Mouse (Mus musculus): ENCODE measurements around the gene Iyd. TPM values are rescaled to one million over a fixed set of nuclear protein-coding genes. Genes with fewer than 3 reads are reported as not detected.
"Not testable (repeated sequence)": the region's sequence is repeated elsewhere in the genome, so short reads cannot be mapped to it uniquely, and the experiment has no call there.

The Iyd gene
- polyA plus RNA-seq (2014; fragmentation: Nextera tagmentation; extraction: Ambion mirVana): 0.67 and 0.85 TPM in 2 replicates

GRCm38 (mm10) chr10:3540003-3540827, at the start of gene Iyd:
Iyd (plus strand) TSS chr10:3540240.
- no peak for ATAC-seq (ENCODE audit: insufficient read depth)
- DNase-seq: peak; percentile 39
- Histone ChIP-seq H3K4me3 (ENCODE audit: low read depth, low read length) (no peak within 1 kb of the TSS), H3K9ac (no peak within 1 kb of the TSS), H3K27ac (ENCODE audit: low read depth) (no peak within 1 kb of the TSS), H3K36me3 (ENCODE audit: insufficient read depth) (no peaks in the 10 kb centered on the region), H3K27me3 (ENCODE audit: insufficient read depth, low read length) (no peaks in the 10 kb centered on the region), H3K4me1 (ENCODE audit: insufficient read depth) (no peaks in the 10 kb centered on the region), H3K4me2 (no peak within 1 kb of the TSS), H3K9me3 (ENCODE audit: low read depth, low read length) (no peaks in the 10 kb centered on the region)
- no peak for TF ChIP-seq CTCF (IDR thresholded peaks at IDR 0.05; ENCODE audit: low read depth)
- 64% methylated on average over 16 of the region's 16 CpGs for WGBS

- no peaks in the 10 kb centered on the region for H3K4me1 ChIP-seq (ENCODE audit: insufficient read depth)
- H3K36me3 ChIP-seq (ENCODE audit: insufficient read depth): no peaks in the 10 kb centered on the region
- no peaks in the 10 kb centered on the region for H3K27me3 ChIP-seq (ENCODE audit: insufficient read depth, low read length)
- H3K9me3 ChIP-seq (ENCODE audit: low read depth, low read length): peaks cover 4% of the 10 kb centered on the region; the same call in 1 of the 2 replicates
- TF ChIP-seq CTCF (IDR thresholded peaks at IDR 0.05; ENCODE audit: low read depth): no peak
- no peak for DNase-seq
- H3K4me2 ChIP-seq: no peak overlapping the region
- 60% methylated on average over 2 of the region's 2 CpGs for WGBS
- H3K4me3 ChIP-seq (ENCODE audit: low read depth, low read length): no peak overlapping the region
- no peak for ATAC-seq (ENCODE audit: insufficient read depth)
- no peak overlapping the region for H3K9ac ChIP-seq
- H3K27ac ChIP-seq (ENCODE audit: low read depth): no peak overlapping the region
Measured at GRCm38 (mm10) chr10:3496791-3497190, 43.2 kb upstream of the Iyd start.

- H3K4me1 ChIP-seq (ENCODE audit: insufficient read depth); H3K4me3 ChIP-seq (ENCODE audit: low read depth, low read length); H3K27me3 ChIP-seq (ENCODE audit: insufficient read depth, low read length); H3K27ac ChIP-seq (ENCODE audit: low read depth); DNase-seq; H3K9ac ChIP-seq; H3K36me3 ChIP-seq (ENCODE audit: insufficient read depth); H3K4me2 ChIP-seq; H3K9me3 ChIP-seq (ENCODE audit: low read depth, low read length); ATAC-seq (ENCODE audit: insufficient read depth): not testable (repeated sequence)
- 78% methylated on average over 6 of the region's 6 CpGs for WGBS
Measured at GRCm38 (mm10) chr10:3500846-3501245, 39.2 kb upstream of the Iyd start.

GRCm38 (mm10) chr10:3507484-3508221, 32.4 kb upstream of the Iyd start:
- WGBS: 23% methylated on average over 8 of the region's 8 CpGs
- ATAC-seq (ENCODE audit: insufficient read depth) (peak; percentile 92), DNase-seq (peak; percentile 98)
- Histone ChIP-seq H3K36me3 (ENCODE audit: insufficient read depth) (no peaks in the 10 kb centered on the region), H3K27ac (ENCODE audit: low read depth) (peak overlapping the region; percentile 59), H3K27me3 (ENCODE audit: insufficient read depth, low read length) (no peaks in the 10 kb centered on the region), H3K9ac (no peak overlapping the region), H3K9me3 (ENCODE audit: low read depth, low read length) (no peaks in the 10 kb centered on the region), H3K4me2 (no peak overlapping the region), H3K4me3 (ENCODE audit: low read depth, low read length) (no peak overlapping the region), H3K4me1 (ENCODE audit: insufficient read depth) (peaks cover 7% of the 10 kb centered on the region; the same call in 1 of the 2 replicates)
- no peak for TF ChIP-seq CTCF (IDR thresholded peaks at IDR 0.05; ENCODE audit: low read depth)

- Histone ChIP-seq H3K9me3 (ENCODE audit: low read depth, low read length) (no peaks in the 10 kb centered on the region), H3K4me1 (ENCODE audit: insufficient read depth) (peaks cover 7% of the 10 kb centered on the region; the same call in 1 of the 2 replicates), H3K4me2 (no peak overlapping the region), H3K4me3 (ENCODE audit: low read depth, low read length) (no peak overlapping the region), H3K9ac (no peak overlapping the region), H3K27me3 (ENCODE audit: insufficient read depth, low read length) (no peaks in the 10 kb centered on the region), H3K27ac (ENCODE audit: low read depth) (peak overlapping the region; percentile 59), H3K36me3 (ENCODE audit: insufficient read depth) (no peaks in the 10 kb centered on the region)
- 41% methylated on average over 2 of the region's 2 CpGs for WGBS
- no peak for TF ChIP-seq CTCF (IDR thresholded peaks at IDR 0.05; ENCODE audit: low read depth)
- ATAC-seq (ENCODE audit: insufficient read depth) (no peak), DNase-seq (no peak)
Measured at GRCm38 (mm10) chr10:3508222-3508588, 31.8 kb upstream of the Iyd start.

GRCm38 (mm10) chr10:3508746-3509145, 31.3 kb upstream of the Iyd start:
- WGBS: 67% methylated on average over 2 of the region's 2 CpGs
- H3K36me3 ChIP-seq (ENCODE audit: insufficient read depth): no peaks in the 10 kb centered on the region
- no peak overlapping the region for H3K4me2 ChIP-seq
- no peak for DNase-seq
- no peak overlapping the region for H3K27ac ChIP-seq (ENCODE audit: low read depth)
- no peak overlapping the region for H3K4me3 ChIP-seq (ENCODE audit: low read depth, low read length)
- TF ChIP-seq CTCF (IDR thresholded peaks at IDR 0.05; ENCODE audit: low read depth): no peak
- H3K27me3 ChIP-seq (ENCODE audit: insufficient read depth, low read length): no peaks in the 10 kb centered on the region
- H3K9me3 ChIP-seq (ENCODE audit: low read depth, low read length): no peaks in the 10 kb centered on the region
- peaks cover 7% of the 10 kb centered on the region; the same call in 1 of the 2 replicates for H3K4me1 ChIP-seq (ENCODE audit: insufficient read depth)
- ATAC-seq (ENCODE audit: insufficient read depth): no peak
- H3K9ac ChIP-seq: no peak overlapping the region

GRCm38 (mm10) chr10:3509663-3510277, 30.3 kb upstream of the Iyd start:
- ATAC-seq (ENCODE audit: insufficient read depth): no peak
- H3K9me3 ChIP-seq (ENCODE audit: low read depth, low read length): no peaks in the 10 kb centered on the region
- no peaks in the 10 kb centered on the region for H3K36me3 ChIP-seq (ENCODE audit: insufficient read depth)
- no peaks in the 10 kb centered on the region for H3K27me3 ChIP-seq (ENCODE audit: insufficient read depth, low read length)
- DNase-seq: peak; percentile 53
- H3K4me3 ChIP-seq (ENCODE audit: low read depth, low read length): no peak overlapping the region
- no peak for TF ChIP-seq CTCF (IDR thresholded peaks at IDR 0.05; ENCODE audit: low read depth)
- H3K9ac ChIP-seq: no peak overlapping the region
- no peak overlapping the region for H3K4me2 ChIP-seq
- WGBS: 45% methylated on average over 7 of the region's 7 CpGs
- no peak overlapping the region for H3K27ac ChIP-seq (ENCODE audit: low read depth)
- peaks cover 7% of the 10 kb centered on the region; the same call in 1 of the 2 replicates for H3K4me1 ChIP-seq (ENCODE audit: insufficient read depth)
